ENCODE assay signal across 18 mouse cellular contexts in genomic region chr6:50286881-50287280, GRCm38 (mm10).
"Had no signal": no experiment of that assay in that cellular context is flagged by ENCODE, and none has a peak within 500 bp of the region (broad histone marks: within the 10 kb centered on the region; RNA-seq: fewer than 3 reads in every experiment).

No protein-coding gene starts in this region.

- H3K9ac ChIP-seq: lung, embryonic 14.5 days; midbrain, embryonic 12.5 days; midbrain, embryonic 15.5 days; neural tube, embryonic 13.5 days; neural tube, embryonic 15.5 days had no signal

- H3K9me3 ChIP-seq: midbrain, embryonic 10.5 days; midbrain, embryonic 12.5 days; midbrain, embryonic 15.5 days; neural tube, embryonic 13.5 days; neural tube, embryonic 15.5 days had no signal

- H3K4me1 ChIP-seq: midbrain, embryonic 10.5 days; midbrain, embryonic 12.5 days; midbrain, embryonic 15.5 days; neural tube, embryonic 13.5 days; neural tube, embryonic 15.5 days had no signal

- H3K27ac ChIP-seq: midbrain, embryonic 10.5 days; midbrain, embryonic 12.5 days; midbrain, embryonic 15.5 days; neural tube, embryonic 13.5 days; neural tube, embryonic 15.5 days had no signal

- ATAC-seq: midbrain, embryonic 15.5 days had no signal

- H3K36me3 ChIP-seq: midbrain, embryonic 10.5 days; midbrain, embryonic 12.5 days; midbrain, embryonic 15.5 days; neural tube, embryonic 13.5 days; neural tube, embryonic 15.5 days had no signal

- H3K27me3 ChIP-seq: midbrain, embryonic 12.5 days; midbrain, embryonic 15.5 days; neural tube, embryonic 13.5 days; neural tube, embryonic 15.5 days had no signal

- H3K4me2 ChIP-seq: lung, embryonic 14.5 days; midbrain, embryonic 12.5 days; midbrain, embryonic 15.5 days; neural tube, embryonic 13.5 days; neural tube, embryonic 15.5 days had no signal

- DNase-seq: lung, adult 18-20 months; lung, embryonic 14.5 days; lung, postnatal 10 days; lung, postnatal 4 days; retina, postnatal 1 day; right cerebral cortex, adult 18-20 months; right cerebral cortex, postnatal 25 days; right cerebral cortex, postnatal 4 days; spleen, adult 18-20 months; thymus, adult 18-20 months; thymus, postnatal 14 days; thymus, postnatal 36 days had no signal

- H3K4me3 ChIP-seq: midbrain, embryonic 10.5 days; midbrain, embryonic 12.5 days; midbrain, embryonic 15.5 days; myocyte; neural tube, embryonic 13.5 days; neural tube, embryonic 15.5 days had no signal
